Mouse (Mus musculus) gonadal fat pad, adult 2 months (tissue): Measurements from ENCODE around the gene Cbln1. TPM values are rescaled to one million over a fixed set of nuclear protein-coding genes. Genes with fewer than 3 reads are reported as not detected.

Source experiments
- DNase-seq: peaks from one replicate; pipeline ENCODE4 v3.0.0-alpha.2; 2012; ENCODE audit warnings: low read depth
- polyA plus RNA-seq: library from polyadenylated mRNA; depleted of rRNA; stranded (reverse); fragments of >200 nt; gene quantifications from 2 replicates; pipeline ENCODE4 v1.2.3, GENCODE M21; 2012; rRNA removed

Gene Cbln1
- polyA plus RNA-seq, result 0.08 and 0.14 TPM in 2 replicates

DNA sequence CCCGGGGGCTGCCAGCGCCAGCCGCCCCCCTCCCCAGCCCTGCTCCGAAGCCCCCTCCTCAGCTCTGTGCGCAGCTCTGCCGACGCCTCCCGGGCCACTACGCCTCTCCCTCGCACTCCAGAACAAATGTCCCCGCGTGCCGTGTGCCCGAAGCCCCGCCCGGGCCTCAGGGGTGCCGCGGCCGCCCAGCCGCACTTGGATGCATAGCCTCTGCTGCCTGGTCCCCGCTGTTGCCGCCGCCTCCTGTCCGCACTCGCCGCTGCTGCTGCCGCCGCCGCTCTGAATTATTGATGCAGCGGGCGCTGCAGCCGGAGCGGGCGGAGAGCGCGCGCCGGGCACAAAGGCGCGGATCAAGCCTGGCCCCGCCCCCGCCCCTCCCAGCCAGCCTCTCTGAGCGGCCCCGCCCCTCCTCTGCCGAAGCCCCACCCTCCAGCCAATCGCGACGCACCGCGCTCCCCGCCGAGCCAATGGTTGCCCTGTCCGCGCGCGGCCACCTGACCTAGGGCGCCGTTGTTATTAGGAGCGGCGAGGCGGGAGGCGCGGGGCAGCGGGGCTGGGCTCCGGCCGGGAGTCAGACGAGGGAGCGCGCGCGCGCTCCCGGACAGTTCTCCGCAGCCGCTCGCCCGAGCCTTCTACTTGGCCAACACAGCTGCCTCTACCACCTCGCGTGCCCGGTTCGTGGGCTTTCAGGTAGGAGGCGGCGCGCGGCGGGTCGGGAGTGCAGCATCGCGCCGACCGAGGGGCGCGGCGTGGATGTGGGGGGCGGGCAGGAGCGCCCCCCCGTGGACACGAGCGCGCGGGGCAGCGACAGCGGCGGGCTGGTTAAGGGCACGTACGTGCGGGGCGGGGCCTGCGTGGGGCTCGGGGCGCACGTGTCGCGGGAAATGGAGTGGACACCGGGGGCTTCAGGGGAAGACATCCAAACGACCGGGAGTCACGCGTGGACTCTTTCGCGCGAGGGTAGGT is at the start of gene Cbln1:
Gene Cbln1, minus strand, starts transcription at position 339 of the 966 bp plus-strand sequence.
- no peak for DNase-seq

DNA sequence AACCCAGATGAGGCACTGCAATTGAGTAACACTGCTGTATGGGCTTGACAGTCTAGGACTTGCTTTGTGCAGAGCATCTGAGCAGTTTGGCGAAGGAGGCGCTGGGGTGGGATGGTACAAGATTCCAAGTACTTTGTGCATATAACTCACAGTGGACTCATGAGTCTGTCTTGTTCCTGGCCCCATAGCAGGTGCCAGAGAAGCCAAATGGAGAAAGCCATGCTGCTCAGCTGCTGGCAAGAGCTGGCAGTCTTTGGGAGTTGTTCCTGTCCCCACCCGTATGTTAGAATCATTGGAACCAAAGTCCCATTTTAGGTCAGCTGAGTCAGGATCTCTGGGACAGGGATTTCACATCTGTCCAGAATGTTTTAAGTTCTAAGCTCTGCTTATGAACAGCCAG is 44.7 kb upstream of the Cbln1 start:
- no peak for DNase-seq

DNA sequence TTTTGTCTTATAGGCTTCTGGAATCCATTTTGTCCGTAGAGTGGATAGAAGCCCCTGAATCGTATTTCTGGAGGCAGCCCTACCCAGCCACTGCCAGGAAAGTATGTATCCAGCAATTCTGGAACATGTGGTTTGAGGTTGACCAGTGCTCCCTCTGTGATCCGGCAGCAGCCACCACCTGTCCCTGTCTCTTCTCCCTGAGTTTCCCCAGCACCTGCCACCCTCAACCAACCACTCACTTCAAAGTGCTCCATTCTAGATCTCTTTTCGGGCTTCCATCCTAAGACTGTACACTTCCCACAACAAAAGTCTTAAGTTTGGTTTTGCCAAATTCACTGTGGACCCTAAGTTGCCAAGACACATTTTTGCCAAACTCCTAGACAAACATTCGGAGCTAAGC is 41.4 kb upstream of the Cbln1 start:
- DNase-seq, result no peak

DNA sequence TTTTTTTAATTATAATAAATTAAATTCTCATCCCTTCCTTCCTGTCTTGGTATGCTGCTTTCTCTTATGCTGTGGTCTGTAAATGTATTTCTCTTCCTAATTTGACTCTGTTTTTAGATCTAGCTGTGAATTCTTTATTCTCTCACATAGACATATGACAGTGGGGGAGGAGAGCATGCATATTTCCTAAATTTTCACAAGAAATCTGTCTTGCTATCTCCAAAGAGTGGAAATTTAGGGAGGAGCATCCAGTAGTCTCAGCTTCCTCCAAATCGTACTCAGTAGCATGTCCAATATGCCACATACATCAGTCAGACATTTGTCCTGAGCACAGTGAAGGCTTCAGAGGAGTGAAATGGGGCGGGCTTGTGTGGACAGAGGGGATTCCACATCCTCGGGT is 40.9 kb upstream of the Cbln1 start:
- DNase-seq, result no peak

DNA sequence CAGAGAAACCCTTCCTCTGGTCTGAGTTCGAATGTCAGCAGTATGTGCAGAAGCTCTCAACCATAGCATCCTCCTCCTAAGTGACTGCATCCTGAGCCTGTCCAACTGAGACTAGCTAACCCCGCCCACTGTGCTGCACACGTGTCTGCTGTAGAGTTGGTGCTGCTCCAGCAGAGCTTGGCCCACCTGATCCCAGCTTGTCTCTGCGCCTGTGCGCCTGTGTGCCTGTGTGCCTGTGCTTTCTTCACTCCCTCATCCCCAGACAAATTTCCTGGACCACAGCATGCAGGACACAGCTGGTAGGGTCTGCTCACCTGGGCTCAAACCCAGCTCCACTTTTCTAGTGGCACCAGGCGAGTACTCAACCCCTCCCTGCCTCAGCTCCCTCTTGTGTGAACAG is 40.2 kb upstream of the Cbln1 start:
- no peak for DNase-seq

DNA sequence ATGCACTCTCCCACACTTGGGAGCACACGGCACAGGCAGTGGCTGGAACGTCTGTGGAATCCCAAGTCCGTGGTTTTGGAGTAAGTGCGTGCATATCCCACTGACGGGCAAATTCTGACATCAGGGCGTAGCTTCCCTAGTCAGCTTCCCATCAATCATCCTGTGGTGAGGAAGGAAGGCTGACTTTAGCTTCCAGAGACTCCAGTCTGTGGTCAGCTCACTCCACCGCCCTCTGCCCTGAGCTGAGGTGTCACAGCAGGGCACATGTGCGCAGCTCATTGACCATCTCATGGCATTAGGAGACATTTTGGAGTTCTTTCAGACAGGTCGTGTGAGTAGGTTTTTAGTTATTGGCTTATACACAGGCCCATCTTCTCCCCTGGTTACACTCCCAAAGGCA is 34.6 kb upstream of the Cbln1 start:
- DNase-seq, result no peak

DNA sequence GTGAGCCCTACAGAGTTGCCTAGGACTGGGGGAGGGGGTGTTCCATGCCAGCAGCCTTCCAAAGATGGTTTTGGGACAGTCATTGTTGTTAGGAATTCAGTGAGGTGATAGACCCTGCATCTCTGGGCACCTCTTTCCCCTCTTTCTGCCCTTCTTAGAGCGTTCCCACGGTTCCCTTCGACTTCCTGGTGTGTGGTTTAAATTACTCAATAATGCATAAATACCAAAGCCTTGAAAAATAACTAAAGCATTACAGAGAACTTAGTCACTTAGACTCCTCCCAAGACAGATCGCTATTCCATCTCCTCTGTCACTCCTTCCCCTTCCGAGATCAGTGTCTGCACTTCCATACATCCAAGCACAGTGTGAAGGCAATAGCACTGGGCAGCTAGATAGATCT is 32.0 kb upstream of the Cbln1 start:
- DNase-seq, result no peak

DNA sequence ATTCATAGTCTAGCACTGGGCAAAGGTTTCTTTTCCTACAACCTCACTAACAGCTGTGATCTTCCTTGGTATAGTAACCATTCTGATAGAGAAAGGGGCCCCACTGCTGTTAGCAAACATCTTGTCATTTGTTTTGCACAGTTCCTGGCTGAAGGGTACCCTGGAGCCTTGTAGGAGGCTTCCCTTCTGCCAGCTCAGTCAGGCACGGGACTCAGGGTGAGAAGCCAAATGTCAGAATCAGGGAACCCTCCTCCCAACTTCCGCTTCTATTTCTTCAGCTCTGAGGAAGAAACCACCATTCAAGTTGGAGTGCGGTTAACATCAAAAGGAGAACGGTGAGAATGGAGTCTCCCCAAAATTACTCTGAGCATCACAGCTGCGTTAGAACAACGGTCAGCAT is 30.3 kb upstream of the Cbln1 start:
- no peak for DNase-seq

DNA sequence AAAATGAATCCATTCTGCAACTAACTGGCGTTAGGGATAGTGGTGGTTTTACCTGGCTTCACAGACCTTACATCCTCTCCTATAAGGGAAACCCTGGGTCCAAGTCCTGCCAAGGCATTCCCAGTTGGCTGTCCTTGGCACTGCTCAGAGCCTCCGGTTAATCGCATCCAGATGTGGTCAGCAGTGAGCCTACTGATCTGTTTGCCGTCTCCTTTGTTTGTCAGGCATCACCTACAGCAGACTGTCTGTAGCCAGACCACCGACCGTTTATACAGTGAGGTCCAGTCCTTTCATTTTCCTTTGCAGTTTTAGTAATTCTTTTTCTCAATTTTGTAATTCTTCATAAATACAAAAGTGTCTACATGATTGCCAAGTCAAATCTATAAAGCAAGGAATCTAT is 25.2 kb upstream of the Cbln1 start:
- DNase-seq, result no peak

DNA sequence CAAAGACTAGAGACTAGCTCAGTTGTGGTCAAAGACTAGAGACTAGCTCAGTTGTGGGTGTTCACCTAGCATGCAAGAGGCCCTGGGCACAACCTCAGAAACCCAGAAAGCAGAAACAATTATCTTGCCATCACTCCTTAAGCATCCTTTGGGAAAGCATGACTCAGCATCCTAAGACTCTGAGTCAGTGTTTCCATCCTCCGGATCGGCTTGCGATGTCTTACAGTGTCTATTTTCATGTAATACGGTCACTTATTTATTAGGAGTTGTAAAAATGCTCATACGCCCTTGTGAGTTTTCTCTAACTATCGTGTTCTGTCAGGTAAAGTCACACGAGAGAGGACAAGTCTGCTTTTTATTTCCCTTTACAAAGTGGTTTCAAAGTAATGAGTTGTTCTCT is 24.1 kb upstream of the Cbln1 start:
- DNase-seq, result no peak

DNA sequence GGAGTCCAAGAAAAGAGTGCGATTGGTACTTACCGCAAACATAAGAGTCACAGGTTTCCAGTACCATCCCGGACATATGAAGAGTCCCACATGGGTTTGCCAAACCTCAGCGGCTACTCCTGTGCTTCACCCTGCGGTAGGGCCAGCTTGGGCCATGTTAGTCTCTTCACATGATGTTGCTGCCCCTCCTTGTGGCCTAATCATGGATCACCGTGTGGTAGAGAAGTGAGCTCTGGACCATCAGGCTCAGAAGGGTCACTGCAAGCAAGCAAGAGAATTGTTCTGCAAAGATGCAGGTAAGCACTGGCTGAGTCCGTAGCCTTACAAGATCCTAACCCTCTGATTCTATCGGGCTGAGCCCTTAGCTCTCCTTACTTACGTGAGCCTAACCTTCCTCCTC is 22.5 kb upstream of the Cbln1 start:
- no peak for DNase-seq

DNA sequence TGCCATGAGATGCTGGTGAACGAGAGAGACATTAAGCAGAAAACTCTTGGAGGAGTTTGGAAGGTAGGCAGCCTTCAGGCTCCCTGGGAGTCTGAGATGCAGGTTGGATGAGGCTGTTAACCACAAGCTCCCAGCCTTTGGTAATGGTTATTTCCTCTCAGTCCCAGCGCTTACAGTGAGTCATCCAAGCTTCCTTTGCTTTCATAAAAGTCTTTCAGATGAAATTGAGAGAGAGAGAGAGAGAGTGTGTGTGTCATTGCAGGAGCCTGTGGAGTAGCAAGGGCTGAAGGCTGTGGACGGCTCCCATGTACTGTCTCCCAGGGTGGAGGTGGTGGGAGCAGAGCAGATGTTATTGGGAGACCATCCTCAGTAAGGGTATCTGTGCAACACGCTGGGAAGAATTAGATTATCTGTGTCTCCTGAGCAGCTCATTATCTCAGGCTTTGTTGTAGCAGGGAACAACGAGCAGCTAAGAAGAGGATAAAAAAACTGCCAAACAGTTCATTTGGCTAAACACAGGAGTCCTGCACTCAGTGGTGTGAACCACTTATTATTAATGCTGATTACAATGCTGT is 17.5 kb upstream of the Cbln1 start:
- no peak for DNase-seq

DNA sequence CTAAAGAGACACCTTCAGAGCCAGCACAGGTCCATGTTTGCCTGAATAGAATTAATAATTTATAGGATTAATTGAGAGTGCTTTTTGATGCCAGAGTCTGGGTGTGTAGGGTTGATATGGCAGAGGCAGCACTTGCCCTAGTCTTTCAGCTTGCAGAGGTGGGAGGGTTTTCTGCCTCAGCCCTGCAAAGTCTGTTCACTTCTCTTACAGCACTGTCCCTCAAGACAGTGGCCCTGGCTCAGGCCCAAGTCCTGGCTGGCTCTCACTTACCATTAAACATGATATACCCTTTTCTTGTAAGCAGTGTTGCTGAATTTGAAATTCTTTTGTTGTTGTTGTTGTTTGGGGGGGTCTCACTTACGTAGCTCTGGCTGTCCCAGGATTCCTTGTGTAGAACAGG is 9.0 kb upstream of the Cbln1 start:
- DNase-seq, result no peak

DNA sequence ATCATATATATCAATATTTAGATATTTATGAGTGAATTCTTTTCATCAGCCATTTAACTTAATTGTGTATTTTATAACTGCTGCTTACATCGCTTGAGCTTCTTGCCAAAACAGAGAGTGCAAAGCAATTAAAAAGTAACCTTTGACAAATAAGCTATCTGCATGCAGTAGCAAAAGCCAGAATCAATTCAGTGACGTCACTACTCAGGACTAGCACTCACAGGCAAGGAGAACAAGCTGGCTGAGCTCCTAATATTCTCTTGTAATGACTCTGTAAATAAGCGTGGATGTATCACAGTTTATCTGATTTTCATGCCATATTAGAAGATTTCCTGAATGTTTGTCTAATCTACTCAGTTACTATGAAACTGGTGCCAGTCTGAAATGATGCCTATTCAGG is 5.8 kb upstream of the Cbln1 start:
- no peak for DNase-seq

DNA sequence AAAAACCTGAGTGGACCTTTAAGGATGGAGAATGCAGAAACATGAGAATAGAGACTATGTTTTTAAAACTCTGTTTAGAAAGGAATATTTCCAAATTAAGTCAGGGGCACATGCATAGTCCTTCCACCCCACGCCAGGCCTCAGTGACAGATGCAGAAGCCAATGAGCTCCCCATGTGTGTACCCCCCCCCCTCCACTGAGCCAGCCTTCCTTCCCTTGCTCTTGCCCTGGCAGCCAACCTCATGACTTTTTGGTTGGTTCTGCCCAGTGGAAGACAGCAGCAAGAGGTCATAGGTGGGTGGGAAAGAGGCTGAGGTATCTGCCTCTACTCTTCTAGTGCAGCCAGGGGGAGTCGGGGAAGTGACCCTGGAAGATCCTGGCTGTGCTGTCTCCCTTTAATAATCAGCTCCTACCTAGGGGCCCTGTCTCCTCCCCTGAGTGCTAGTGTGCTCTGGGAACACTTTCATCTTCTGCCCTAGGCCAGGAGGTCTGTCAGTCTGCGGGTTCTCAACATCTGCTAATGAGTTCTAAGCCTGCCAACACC is 4.8 kb upstream of the Cbln1 start:
- no peak for DNase-seq

DNA sequence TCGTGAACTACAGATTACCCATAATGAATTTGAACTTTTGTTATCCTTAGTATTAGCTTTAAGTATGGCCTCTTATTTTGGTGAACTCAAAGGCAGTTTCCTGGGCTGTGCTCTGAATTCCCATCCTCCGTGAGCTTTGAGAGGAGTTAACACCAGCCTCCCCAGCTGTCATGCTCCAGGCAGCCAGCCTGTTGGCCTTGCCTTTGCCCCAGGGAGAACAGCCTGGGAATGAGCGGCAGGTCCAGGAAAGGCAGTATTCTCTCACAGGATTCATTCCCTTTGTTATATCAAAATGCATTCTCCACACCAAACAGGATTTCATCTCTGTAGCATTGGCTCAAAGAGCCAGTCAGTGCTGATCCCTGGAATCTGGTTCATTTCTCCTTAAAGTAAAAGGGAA is 3.1 kb upstream of the Cbln1 start:
- no peak for DNase-seq

DNA sequence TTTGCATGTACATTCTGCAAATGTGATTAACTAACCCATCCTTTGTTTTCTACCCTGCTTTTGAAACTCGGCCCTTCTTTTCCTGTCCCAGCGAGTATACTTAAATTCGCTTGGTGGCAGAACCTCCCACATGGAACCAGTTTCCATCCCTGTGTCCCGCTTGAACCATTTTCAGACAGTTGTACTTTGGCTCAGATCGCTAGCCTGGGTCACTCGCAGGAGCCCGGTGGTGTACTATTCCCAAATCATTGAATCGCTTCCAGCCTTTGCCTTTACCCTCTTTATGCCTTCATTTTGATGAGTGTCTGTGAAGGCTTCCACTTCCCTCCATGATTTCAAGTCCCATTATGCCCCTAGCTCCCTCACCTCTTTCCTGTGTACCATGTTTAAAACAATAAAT is 2.0 kb upstream of the Cbln1 start:
- no peak for DNase-seq

DNA sequence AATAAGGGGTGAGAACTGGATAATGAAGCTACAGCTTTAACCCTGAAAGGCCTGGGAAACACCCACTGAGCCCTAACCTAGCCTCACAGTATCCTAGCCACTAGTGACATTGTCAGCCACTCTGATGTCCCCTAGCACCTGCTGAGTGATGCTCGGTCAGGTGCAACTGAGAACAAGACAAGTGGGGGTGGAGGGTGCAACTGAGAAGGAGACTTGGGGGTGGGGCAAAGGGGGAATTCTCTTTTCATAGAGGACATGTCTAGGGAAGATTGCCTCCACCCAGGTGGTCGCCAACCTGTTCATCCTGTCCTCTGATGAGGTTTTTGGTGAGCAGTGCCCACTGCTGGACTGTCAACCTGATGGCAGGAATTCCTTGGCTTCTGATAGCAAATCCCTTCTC is 1.5 kb upstream of the Cbln1 start:
- DNase-seq, result no peak

DNA sequence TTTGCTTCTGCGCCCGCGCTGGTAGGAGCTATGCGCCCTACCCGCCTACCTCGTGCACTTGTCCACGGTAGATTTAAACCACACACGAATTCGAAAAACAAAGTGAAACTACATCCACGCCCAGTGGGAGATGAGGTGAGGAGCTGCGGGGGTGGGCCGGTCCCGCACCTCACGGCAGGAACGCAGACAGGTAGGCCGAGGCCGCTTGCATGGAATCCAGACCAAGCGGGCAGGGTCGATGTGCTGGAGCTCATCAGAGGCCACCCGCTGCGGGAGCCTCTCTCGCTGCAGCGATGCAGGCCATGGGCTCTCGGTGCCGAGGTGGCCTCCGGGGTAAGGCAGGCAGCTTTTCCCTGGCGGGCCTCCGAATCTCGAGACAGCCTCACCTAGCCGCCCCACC is 905 bp upstream of the Cbln1 start:
- DNase-seq, result no peak

DNA sequence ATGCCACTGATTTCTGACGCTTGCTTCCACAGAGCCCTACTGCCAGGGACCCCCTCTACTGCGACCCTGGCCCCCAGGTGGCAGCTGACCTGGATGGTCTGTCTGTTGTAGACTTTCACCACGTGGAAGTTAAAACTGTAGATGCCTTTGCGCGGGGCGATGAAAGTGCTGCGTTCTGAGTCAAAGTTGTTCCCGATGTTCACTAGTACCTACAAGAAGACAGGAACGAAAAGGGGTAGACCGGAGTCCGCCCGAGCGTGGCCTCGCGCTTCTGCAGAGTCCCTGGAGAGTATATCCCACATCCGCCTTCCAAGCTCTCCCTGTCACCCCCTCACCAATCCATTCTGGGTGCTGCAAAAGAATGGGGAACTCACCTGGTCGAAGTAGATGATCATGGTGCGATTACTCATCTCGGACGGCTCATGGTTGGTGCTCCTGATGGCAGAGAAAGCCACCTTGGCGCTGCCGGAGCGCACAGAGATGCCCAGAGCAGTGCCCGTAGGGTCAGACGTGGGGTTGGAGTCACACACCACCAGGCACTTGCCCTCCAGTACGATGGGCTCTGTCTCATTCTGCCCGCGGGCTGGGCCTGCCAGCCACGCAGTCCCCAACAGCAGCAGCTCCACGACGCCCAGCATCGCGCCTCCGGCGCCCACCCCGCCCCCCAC is 672 bp downstream of the Cbln1 start:
- no peak for DNase-seq

DNA sequence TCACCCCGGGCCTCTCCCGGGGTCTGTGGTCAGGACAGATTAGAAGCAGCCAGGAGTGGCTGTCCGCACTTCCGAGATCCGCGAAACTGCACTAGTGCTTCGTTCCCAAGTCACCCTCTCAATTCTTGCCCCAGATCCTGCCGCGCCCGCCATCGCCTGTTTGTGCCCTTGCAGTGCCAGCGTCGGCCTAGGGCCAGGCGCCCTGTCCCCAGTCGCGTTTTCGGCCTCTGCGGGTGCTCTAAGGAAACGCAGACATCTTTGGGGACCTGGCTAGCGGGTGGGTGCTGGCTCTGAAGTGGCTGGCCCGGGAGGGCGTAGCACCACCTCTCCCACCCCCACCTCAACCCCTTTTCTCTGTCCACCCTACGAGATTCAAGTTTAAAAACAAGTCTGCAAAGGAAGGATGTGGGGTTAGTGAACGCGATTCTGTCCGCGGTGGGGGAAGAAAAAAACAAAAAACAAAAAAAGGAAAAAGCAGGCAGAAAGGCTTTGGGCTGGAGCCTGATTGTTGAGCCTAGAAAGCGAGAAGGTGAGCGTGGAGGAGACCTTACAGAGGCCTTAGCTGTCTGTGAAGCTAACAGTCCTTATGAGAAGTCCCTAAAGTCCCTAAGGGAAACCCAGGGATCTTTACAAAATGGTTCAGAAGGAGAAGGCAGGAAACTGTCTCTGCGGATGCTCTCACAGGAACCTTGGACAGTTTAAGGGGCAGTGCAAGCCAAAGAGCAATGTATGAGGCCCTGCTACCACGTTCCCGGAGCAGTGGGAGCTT is 1.4 kb downstream of the Cbln1 start:
- no peak for DNase-seq
